Mouse (Mus musculus): ENCODE results near the gene Msantd2. TPM values are rescaled to one million over a fixed set of nuclear protein-coding genes. Genes with fewer than 3 reads are reported as not detected.

Msantd2 gene
- polyA plus RNA-seq, 1 experiment from 2014 or later: 30.1 TPM

DNA sequence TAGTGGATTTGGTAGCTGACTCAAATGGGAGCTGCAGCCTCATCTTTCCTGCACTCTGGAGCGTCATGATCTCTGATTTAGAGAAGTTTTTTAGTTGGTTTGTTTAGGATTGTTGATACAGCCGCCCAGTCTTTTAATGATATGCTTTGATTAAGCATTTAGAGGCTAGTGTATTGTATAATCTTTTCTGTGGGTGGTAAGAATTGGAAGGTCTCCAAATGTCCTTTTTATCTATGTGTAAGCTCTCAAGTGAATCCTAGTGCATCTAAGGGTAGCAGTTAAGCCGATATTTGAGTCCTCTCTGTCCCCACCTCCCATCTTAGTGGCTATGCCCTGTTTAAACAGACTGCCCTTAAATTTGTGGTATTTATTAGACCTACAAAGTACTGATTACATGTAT is 25.3 kb downstream of the Msantd2 start:
- 87% methylated on average over 3 of the region's 3 CpGs for WGBS
- H3K27ac ChIP-seq: no peak overlapping the region
- ATAC-seq (ENCODE audit: low FRiP score, low read depth): no peak

GRCm38 (mm10) chr9:37517467-37517866 is 28.3 kb downstream of the Msantd2 start:
- Histone ChIP-seq H3K9ac (no peak overlapping the region), H3K27ac (no peak overlapping the region), H3K27me3 (no peaks in the 10 kb centered on the region), H3K36me3 (peaks cover 40% of the 10 kb centered on the region), H3K4me3 (no peak overlapping the region), H3K9me3 (no peaks in the 10 kb centered on the region), H3K4me1 (peaks cover 22% of the 10 kb centered on the region), H3K4me2 (replicated peaks) (no peak overlapping the region)
- ATAC-seq (ENCODE audit: low FRiP score, low read depth): no peak
- WGBS: 89% methylated on average over 1 of the region's 1 CpGs

More for the DNA sequence above, 25.3 kb downstream of the Msantd2 start:
- no peak overlapping the region for H3K4me2 ChIP-seq (replicated peaks)
- H3K4me1 ChIP-seq: peaks cover 22% of the 10 kb centered on the region
- no peak overlapping the region for H3K4me3 ChIP-seq
- H3K9ac ChIP-seq: no peak overlapping the region
- peaks cover 13% of the 10 kb centered on the region for H3K36me3 ChIP-seq
- no peaks in the 10 kb centered on the region for H3K27me3 ChIP-seq
- H3K9me3 ChIP-seq: no peaks in the 10 kb centered on the region

GRCm38 (mm10) chr9:37518991-37519390 is 29.9 kb downstream of the Msantd2 start:
- WGBS: 84% methylated on average over 8 of the region's 8 CpGs

DNA sequence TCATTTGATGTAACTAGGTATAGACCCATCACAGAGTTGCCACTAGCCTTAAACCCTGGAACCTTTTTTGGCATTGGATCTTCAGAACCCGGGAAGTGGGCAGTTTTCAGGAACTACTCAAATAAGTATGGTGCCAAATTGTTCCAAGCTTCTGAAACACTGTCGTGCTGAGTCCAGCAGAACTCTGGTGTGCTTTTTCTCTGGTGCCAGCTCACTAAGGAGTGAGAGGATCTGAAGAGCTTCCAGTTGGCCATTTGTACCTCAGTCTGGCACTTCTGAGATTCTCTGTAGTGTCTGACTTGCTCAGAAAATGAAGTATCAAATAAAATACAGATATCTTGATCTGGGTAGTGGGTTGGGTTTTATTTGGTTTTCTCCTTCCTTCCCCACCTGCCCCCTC is 30.9 kb downstream of the Msantd2 start:
- peaks cover 52% of the 10 kb centered on the region for H3K36me3 ChIP-seq

More at GRCm38 (mm10) chr9:37518991-37519390, 29.9 kb downstream of the Msantd2 start:
- ATAC-seq (ENCODE audit: low FRiP score, low read depth): no peak
- H3K27me3 ChIP-seq: no peaks in the 10 kb centered on the region
- no peak overlapping the region for H3K4me2 ChIP-seq (replicated peaks)
- H3K9ac ChIP-seq: no peak overlapping the region
- peaks cover 51% of the 10 kb centered on the region for H3K36me3 ChIP-seq
- H3K4me1 ChIP-seq: peaks cover 18% of the 10 kb centered on the region
- no peak overlapping the region for H3K4me3 ChIP-seq
- H3K27ac ChIP-seq: no peak overlapping the region
- H3K9me3 ChIP-seq: no peaks in the 10 kb centered on the region

GRCm38 (mm10) chr9:37525461-37525860 is 36.3 kb downstream of the Msantd2 start:
- Histone ChIP-seq H3K36me3 (peaks cover 43% of the 10 kb centered on the region), H3K9ac (no peak overlapping the region), H3K4me2 (replicated peaks) (no peak overlapping the region), H3K9me3 (no peaks in the 10 kb centered on the region), H3K4me3 (no peak overlapping the region), H3K4me1 (peaks cover 24% of the 10 kb centered on the region), H3K27ac (no peak overlapping the region), H3K27me3 (peaks cover 53% of the 10 kb centered on the region)
- 83% methylated on average over 2 of the region's 2 CpGs for WGBS
- no peak for ATAC-seq (ENCODE audit: low FRiP score, low read depth)

More for the DNA sequence above, 30.9 kb downstream of the Msantd2 start:
- Histone ChIP-seq H3K27ac (no peak overlapping the region), H3K9ac (no peak overlapping the region), H3K4me1 (peaks cover 9% of the 10 kb centered on the region), H3K4me2 (replicated peaks) (no peak overlapping the region), H3K27me3 (no peaks in the 10 kb centered on the region), H3K9me3 (no peaks in the 10 kb centered on the region), H3K4me3 (no peak overlapping the region)
- 91% methylated on average over 2 of the region's 2 CpGs for WGBS
- ATAC-seq (ENCODE audit: low FRiP score, low read depth): no peak

GRCm38 (mm10) chr9:37526443-37527395 is 37.6 kb downstream of the Msantd2 start:
- ATAC-seq (ENCODE audit: low FRiP score, low read depth): 0 out of 2 replicates have a peak, but pooled peaks have one; percentile 21
- WGBS: 24% methylated on average over 21 of the region's 21 CpGs
- H3K4me3 ChIP-seq: 0 out of 2 replicates have a peak overlapping the region, but pooled peaks have one; percentile 37
- H3K27me3 ChIP-seq: peaks cover 65% of the 10 kb centered on the region
- no peaks in the 10 kb centered on the region for H3K9me3 ChIP-seq
- peaks cover 34% of the 10 kb centered on the region for H3K4me1 ChIP-seq
- no peak overlapping the region for H3K9ac ChIP-seq
- peaks cover 33% of the 10 kb centered on the region for H3K36me3 ChIP-seq
- peak overlapping the region; percentile 37 for H3K4me2 ChIP-seq (replicated peaks)
- no peak overlapping the region for H3K27ac ChIP-seq

DNA sequence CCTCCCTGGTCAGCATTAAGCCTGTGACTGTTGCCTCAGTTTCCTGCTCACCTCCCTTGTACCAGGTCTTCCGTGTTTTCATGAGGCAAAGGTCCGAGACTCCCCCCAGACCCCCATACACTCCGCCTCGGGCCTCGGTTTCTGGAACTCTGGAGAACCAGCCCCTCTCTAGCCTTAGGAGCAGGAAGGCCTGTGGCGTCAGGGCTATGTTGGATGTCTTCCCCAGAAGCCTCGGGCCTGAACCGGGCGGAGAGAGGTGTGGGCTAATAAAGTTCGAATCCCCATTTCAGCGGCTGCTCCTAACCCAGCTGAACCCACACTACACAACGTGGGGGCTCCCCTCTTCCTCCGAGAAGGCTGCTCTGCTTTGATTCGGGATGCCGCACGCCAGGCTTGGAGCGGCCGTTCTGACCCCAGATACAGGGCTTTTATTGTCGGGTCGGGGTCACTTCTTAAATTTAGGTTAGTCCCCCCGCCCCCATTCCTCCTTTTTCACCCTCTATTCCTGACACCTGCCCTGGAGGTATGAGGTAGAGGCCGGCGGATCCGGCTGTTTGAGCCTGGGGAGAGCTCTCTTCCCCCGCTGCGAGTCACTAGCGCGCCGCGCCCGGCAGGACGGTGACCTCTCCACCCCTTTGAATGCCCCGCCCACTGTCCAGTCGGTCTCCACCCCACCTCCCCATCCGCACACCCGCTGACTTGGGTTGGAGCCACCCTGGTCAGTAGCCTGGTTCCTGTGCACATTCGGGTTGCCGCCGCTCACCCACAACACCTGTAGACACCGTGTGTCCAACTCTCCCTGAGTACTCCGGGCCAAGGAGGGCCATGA is 38.5 kb downstream of the Msantd2 start, which contains the start of gene Esam:
Esam (plus strand) TSS at position 683 of the 829 bp plus-strand sequence.
- H3K27me3 ChIP-seq: peaks cover 72% of the 10 kb centered on the region
- H3K4me3 ChIP-seq: peak within 1 kb of the TSS; percentile 37
- H3K36me3 ChIP-seq: peaks cover 24% of the 10 kb centered on the region
- H3K4me2 ChIP-seq (replicated peaks): peak within 1 kb of the TSS; percentile 37
- no peaks in the 10 kb centered on the region for H3K9me3 ChIP-seq
- WGBS: 5% methylated on average over 41 of the region's 41 CpGs
- H3K4me1 ChIP-seq: peaks cover 34% of the 10 kb centered on the region
- H3K27ac ChIP-seq: 0 out of 2 replicates have a peak within 1 kb of the TSS, but pooled peaks have one; percentile 28
- H3K9ac ChIP-seq: no peak within 1 kb of the TSS
- ATAC-seq (ENCODE audit: low FRiP score, low read depth): 0 out of 2 replicates have a peak, but pooled peaks have one; percentile 25

DNA sequence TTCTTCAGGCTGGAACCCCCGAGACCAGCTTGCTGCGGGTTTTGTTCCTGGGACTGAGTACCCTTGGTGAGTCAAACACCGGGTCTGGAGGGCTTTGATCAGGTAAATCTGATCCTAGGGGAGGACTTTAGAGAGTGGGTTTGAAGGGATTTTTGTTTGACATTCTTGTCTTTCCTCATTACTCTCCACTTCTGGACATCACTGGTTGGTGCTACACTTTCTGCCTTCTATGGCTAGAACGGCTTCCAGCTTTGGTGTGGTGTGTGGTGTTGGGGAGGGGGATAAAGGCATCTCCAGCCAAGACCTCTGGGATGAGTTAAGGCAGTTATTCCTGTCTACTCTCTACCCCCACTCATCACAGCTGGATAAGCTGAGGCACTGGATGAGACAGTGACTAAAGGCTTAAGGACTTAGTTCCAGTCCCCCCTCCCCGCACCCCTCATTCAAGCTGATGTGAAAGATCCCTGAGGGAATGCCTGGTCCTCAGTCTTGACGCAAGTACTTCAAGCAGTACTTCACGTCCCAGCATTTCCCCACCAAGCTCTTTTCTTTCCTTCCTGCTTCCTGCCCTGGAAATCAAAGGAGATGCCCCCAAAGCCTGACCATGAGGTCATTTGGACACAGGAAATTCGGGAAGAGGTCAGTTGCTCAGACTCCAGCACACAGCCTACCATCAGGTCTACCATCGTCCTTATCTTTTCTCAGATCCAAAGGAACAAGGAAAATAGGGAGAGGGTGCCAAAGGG is 39.3 kb downstream of the Msantd2 start:
- Histone ChIP-seq H3K27me3 (peaks cover 80% of the 10 kb centered on the region), H3K4me3 (peak overlapping the region; percentile 37), H3K4me2 (replicated peaks) (no peak overlapping the region), H3K9me3 (no peaks in the 10 kb centered on the region), H3K9ac (no peak overlapping the region), H3K27ac (0 out of 2 replicates have a peak overlapping the region, but pooled peaks have one; percentile 28), H3K36me3 (peaks cover 16% of the 10 kb centered on the region), H3K4me1 (peaks cover 34% of the 10 kb centered on the region)
- WGBS: 26% methylated on average over 9 of the region's 9 CpGs
- no peak for ATAC-seq (ENCODE audit: low FRiP score, low read depth)

DNA sequence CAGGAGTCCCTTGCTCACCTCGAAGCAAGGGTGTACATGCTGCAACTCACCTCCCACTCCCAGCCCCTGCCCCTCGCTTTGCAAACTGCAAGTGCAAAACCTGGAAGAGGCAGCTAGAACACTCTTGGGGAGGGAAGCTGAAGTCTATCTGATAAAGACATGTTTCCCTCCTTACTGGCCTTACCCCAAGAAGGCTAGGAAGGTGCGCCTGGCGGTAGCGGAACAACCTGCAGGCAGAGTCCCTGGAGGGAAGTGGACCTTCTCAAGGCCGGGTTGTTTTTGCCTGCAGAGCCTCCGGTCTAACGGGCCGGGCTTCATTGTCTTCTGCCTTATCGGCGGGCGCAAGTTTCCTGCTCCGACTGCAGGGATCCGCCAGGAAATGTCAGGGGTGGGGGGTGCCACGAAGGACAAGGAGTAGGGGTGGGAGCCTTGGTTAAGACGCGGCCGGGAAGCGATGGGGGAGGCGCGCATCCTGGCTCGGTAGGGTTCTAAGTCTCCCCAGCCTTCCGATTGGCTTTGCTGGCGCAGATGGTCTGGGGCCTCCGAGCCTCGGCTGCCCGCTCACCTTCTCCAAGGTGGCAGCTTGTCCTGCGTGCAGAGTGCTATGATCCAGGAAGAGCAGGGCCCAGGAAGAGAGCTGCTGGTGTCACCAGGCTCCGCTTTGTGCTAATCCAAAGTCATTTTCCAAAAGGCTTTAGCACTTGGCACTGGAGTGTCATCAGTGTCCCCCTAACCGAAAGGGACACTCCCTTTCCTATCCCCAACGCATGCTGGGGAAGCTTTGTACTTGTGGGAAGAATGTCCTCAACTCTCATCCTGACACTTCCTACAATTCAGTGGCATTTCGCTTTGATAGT is 41.1 kb downstream of the Msantd2 start:
- Histone ChIP-seq H3K36me3 (peaks cover 12% of the 10 kb centered on the region), H3K9me3 (no peaks in the 10 kb centered on the region), H3K9ac (peak overlapping the region; percentile 56), H3K4me1 (peaks cover 34% of the 10 kb centered on the region), H3K4me2 (replicated peaks) (peak overlapping the region; percentile 66), H3K4me3 (peak overlapping the region; percentile 37), H3K27ac (peak overlapping the region; percentile 33; the same call in 1 of the 2 replicates), H3K27me3 (peaks cover 93% of the 10 kb centered on the region)
- ATAC-seq (ENCODE audit: low FRiP score, low read depth): 0 out of 2 replicates have a peak, but pooled peaks have one; percentile 1
- 1% methylated on average over 32 of the region's 32 CpGs for WGBS

DNA sequence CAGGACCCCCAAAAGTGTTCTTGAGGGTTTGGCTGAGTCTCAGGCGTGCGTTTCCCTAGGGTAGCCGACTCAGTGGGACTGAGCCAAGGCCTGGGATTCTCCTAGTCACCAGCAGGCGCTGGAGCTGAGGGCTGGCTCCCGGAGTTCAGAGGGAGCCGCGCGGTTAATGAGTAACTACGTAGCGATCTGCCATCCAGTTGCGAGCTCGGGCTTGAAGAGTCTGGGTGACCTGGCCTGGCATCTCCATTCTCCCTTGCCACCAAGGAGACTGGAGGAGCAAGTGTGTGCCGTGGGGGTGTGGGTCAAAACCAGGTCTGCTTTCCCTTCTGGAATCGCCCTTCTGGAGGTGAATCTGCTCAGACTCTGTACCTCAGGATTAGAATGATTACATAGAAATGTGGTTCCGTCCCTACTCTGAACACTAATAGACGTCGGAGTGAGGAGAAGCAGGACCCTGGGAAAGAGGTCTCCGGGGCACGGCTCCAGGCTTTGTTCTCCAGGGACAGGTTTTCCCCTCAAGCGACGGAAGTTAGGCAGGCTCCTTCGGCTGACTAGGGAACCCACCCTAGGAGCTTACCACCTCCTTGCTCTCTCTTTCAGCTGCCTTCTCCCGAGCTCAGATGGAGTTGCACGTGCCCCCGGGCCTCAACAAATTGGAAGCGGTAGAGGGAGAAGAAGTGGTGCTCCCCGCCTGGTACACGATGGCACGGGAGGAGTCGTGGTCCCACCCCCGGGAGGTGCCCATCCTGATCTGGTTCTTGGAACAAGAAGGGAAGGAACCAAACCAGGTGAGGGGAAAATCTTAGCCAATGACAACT is 42.0 kb downstream of the Msantd2 start:
- ATAC-seq (ENCODE audit: low FRiP score, low read depth): no peak
- 1% methylated on average over 31 of the region's 31 CpGs for WGBS
- peaks cover 88% of the 10 kb centered on the region for H3K27me3 ChIP-seq
- peak overlapping the region; percentile 56 for H3K9ac ChIP-seq
- H3K9me3 ChIP-seq: no peaks in the 10 kb centered on the region
- H3K4me2 ChIP-seq (replicated peaks): peak overlapping the region; percentile 66
- H3K27ac ChIP-seq: peak overlapping the region; percentile 10; the same call in 1 of the 2 replicates
- H3K36me3 ChIP-seq: peaks cover 5% of the 10 kb centered on the region
- H3K4me3 ChIP-seq: peak overlapping the region; percentile 37
- H3K4me1 ChIP-seq: peaks cover 34% of the 10 kb centered on the region
